Mouse (Mus musculus) MEL (cell line): Measurements from ENCODE around the gene Tmeff2. TPM values are rescaled to one million over a fixed set of nuclear protein-coding genes. Genes with fewer than 3 reads are reported as not detected.

Source experiments
- DNase-seq: peaks from one replicate; pipeline ENCODE4 v3.0.0; 2011; ENCODE audit warnings: low read depth, low spot score
- H3K27ac ChIP-seq: 2 replicates; pipeline ENCODE4 v1.5.1; 2012; ENCODE audit warnings: low read depth, mild to moderate bottlenecking, control low read depth, low read length, moderate library complexity; ENCODE audit not compliant: control insufficient read depth
- H3K27me3 ChIP-seq, 2 experiments: fragments of 150-350 bp in 1 of 2; sonication (generic) in 1 of 2; 2 replicates each; pipeline ENCODE4 v1.6.1; 2012; ENCODE audit warnings: low read length in 2 of 2, mild to moderate bottlenecking in 2 of 2, improper control_type of control experiment in 1 of 2, moderate library complexity in 1 of 2; ENCODE audit not compliant: insufficient read depth in 2 of 2, control insufficient read depth in 1 of 2
- H3K36me3 ChIP-seq, 2 experiments: 2 replicates each; pipeline ENCODE4 v1.6.1; 2012 to 2014; ENCODE audit warnings: low read length in 2 of 2, improper control_type of control experiment in 1 of 2, inconsistent platforms in 1 of 2, mild to moderate bottlenecking in 1 of 2; ENCODE audit not compliant: insufficient read depth in 2 of 2, control insufficient read depth in 1 of 2
- H3K4me1 ChIP-seq, 2 experiments: fragments of 150-350 bp in 1 of 2; sonication (generic) in 1 of 2; 2 replicates each; pipeline ENCODE4 v1.6.1; 2012; ENCODE audit warnings: low read length in 2 of 2, improper control_type of control experiment in 1 of 2, mild to moderate bottlenecking in 1 of 2; ENCODE audit not compliant: insufficient read depth in 2 of 2, control insufficient read depth in 1 of 2
- H3K4me3 ChIP-seq, 2 experiments: fragments of 150-350 bp in 1 of 2; sonication (generic) in 1 of 2; 2 replicates each; pipeline ENCODE4 v1.5.1; 2012; ENCODE audit warnings: low read depth in 2 of 2, low read length in 2 of 2, mild to moderate bottlenecking in 2 of 2, moderate library complexity in 2 of 2, control low read depth in 1 of 2, improper control_type of control experiment in 1 of 2; ENCODE audit not compliant: control insufficient read depth in 1 of 2, insufficient read depth in 1 of 2
- H3K79me2 ChIP-seq: 2 replicates; pipeline ENCODE4 v1.6.1; 2012; ENCODE audit warnings: mild to moderate bottlenecking, low read length, moderate library complexity; ENCODE audit not compliant: control insufficient read depth, poor library complexity, insufficient read depth
- H3K9ac ChIP-seq: 2 replicates; pipeline ENCODE4 v1.6.1; 2012; ENCODE audit warnings: low read depth, mild to moderate bottlenecking, control low read depth, low read length, moderate library complexity; ENCODE audit not compliant: control insufficient read depth, poor library complexity, severe bottlenecking
- H3K9me3 ChIP-seq: fragments of 150-350 bp; sonication (generic); replicated peaks from 2 replicates; pipeline ENCODE4 v1.6.1; 2012; ENCODE audit warnings: mild to moderate bottlenecking, low read length, improper control_type of control experiment, moderate library complexity; ENCODE audit not compliant: insufficient read depth
- E2F4 ChIP-seq: IDR thresholded peaks from 2 replicates; pipeline ENCODE4 v1.6.1; 2011; ENCODE audit warnings: low read depth, low read length, improper control_type of control experiment, borderline replicate concordance
- ELF1 ChIP-seq: IDR thresholded peaks from 2 replicates; pipeline ENCODE4 v1.6.1; 2014; ENCODE audit warnings: low read depth, mild to moderate bottlenecking, inconsistent platforms, low read length, improper control_type of control experiment, moderate library complexity
- GABPA ChIP-seq: IDR thresholded peaks from 2 replicates; pipeline ENCODE4 v1.6.1; 2012; ENCODE audit warnings: low read depth, mild to moderate bottlenecking, inconsistent platforms, low read length, improper control_type of control experiment, moderate library complexity
- KAT2A ChIP-seq: conservative IDR thresholded peaks from 2 replicates; pipeline ENCODE4 v1.6.1; 2012; ENCODE audit warnings: low read depth, low read length, improper control_type of control experiment, inconsistent platforms
- MAFK ChIP-seq: IDR thresholded peaks from 2 replicates; pipeline ENCODE4 v1.6.1; 2011; ENCODE audit warnings: low read depth, mild to moderate bottlenecking, low read length, improper control_type of control experiment, borderline replicate concordance
- MXI1 ChIP-seq: IDR thresholded peaks from 2 replicates; pipeline ENCODE4 v1.6.1; 2011; ENCODE audit warnings: mild to moderate bottlenecking, low read depth, low read length, improper control_type of control experiment
- NELFE ChIP-seq: IDR thresholded peaks from 2 replicates; pipeline ENCODE4 v1.6.1; 2011; ENCODE audit warnings: low read depth, low read length, improper control_type of control experiment
- RCOR1 ChIP-seq: IDR thresholded peaks from 2 replicates; pipeline ENCODE4 v1.6.1; 2012; ENCODE audit warnings: low read depth, mild to moderate bottlenecking, inconsistent platforms, low read length, improper control_type of control experiment
- SIN3A ChIP-seq: IDR thresholded peaks from 2 replicates; pipeline ENCODE4 v1.6.1; 2012; ENCODE audit warnings: low read length, improper control_type of control experiment, inconsistent platforms
- SMC3 ChIP-seq: IDR thresholded peaks from 2 replicates; pipeline ENCODE4 v1.6.1; 2011; ENCODE audit warnings: low read depth, low read length, improper control_type of control experiment
- TAL1 ChIP-seq: IDR thresholded peaks from 2 replicates; pipeline ENCODE4 v1.6.1; 2012; ENCODE audit warnings: mild to moderate bottlenecking, inconsistent platforms, low read length, moderate library complexity, mixed read lengths
- USF1 ChIP-seq: IDR thresholded peaks from 2 replicates; pipeline ENCODE4 v1.6.1; 2014; ENCODE audit warnings: low read depth, mild to moderate bottlenecking, inconsistent platforms, low read length, improper control_type of control experiment, moderate library complexity
- USF2 ChIP-seq, 2 experiments: IDR thresholded peaks; 2 replicates each; pipeline ENCODE4 v1.6.1; 2011 to 2012; ENCODE audit warnings: improper control_type of control experiment in 2 of 2, low read length in 2 of 2, borderline replicate concordance in 1 of 2, inconsistent platforms in 1 of 2, low read depth in 1 of 2, mild to moderate bottlenecking in 1 of 2; ENCODE audit not compliant: insufficient read depth in 1 of 2
- ZKSCAN1 ChIP-seq: IDR thresholded peaks from 2 replicates; pipeline ENCODE4 v1.6.1; 2012; ENCODE audit warnings: low read depth, mild to moderate bottlenecking, inconsistent platforms, low read length, improper control_type of control experiment, moderate library complexity
- ZMIZ1 ChIP-seq: IDR thresholded peaks from 2 replicates; pipeline ENCODE4 v1.6.1; 2012; ENCODE audit warnings: low read depth, mild to moderate bottlenecking, inconsistent platforms, low read length, improper control_type of control experiment, moderate library complexity
- ZNF384 ChIP-seq: IDR thresholded peaks from 2 replicates; pipeline ENCODE4 v1.6.1; 2012; ENCODE audit warnings: low read depth, mild to moderate bottlenecking, inconsistent platforms, low read length, improper control_type of control experiment
- polyA plus RNA-seq, 2 experiments: library from polyadenylated mRNA; stranded (reverse) in 1 of 2; unstranded in 1 of 2; fragments of >175 nt in 1 of 2; fragments of >200 nt in 1 of 2; gene quantifications; 2 replicates each; pipeline versions ENCODE4 v1.2.1 to v1.2.4; 2012; ENCODE audit warnings: low replicate concordance in 2 of 2, low read depth in 1 of 2; ENCODE audit not compliant: insufficient read length in 2 of 2, insufficient read depth in 1 of 2, missing spikeins in 1 of 2
- total RNA-seq: library from RNA; depleted of rRNA; stranded (reverse); fragments of 300-350 nt; gene quantifications from 2 replicates; pipeline ENCODE4 v1.2.3, GENCODE M21; 2012

Gene Tmeff2
- total and polyA plus RNA-seq, 3 experiments = not detected

- no peak for DNase-seq
- Histone ChIP-seq H3K9me3 (no peaks in the 10 kb centered on the region), H3K27ac (no peak overlapping the region), H3K4me3 (no peak overlapping the region), H3K79me2 (no peaks in the 10 kb centered on the region), H3K4me1 (no peaks in the 10 kb centered on the region), H3K9ac (no peak overlapping the region), H3K36me3 (no peaks in the 10 kb centered on the region), H3K27me3 (no peaks in the 10 kb centered on the region)
- no peak for TF ChIP-seq ZNF384
- TF ChIP-seq USF2 (IDR thresholded peaks at IDR 0.05; ENCODE audit: borderline replicate concordance in 1 of 2, insufficient read depth in 1 of 2, low read depth in 1 of 2, low read length in 2 of 2) = no peak
- TF ChIP-seq SIN3A = no peak
- no peak for TF ChIP-seq KAT2A
- TF ChIP-seq NELFE = no peak
- no peak for TF ChIP-seq USF1
Measured at GRCm38 (mm10) chr1:51139605-51140004, 239.2 kb downstream of the Tmeff2 start.

- TF ChIP-seq ELF1 = no peak
- TF ChIP-seq TAL1 = no peak
- no peak for TF ChIP-seq SMC3
- no peak for TF ChIP-seq E2F4
- no peak for TF ChIP-seq RCOR1
- no peak for TF ChIP-seq MAFK
- TF ChIP-seq MXI1 = no peak
- no peak for TF ChIP-seq GABPA
- no peak for TF ChIP-seq ZKSCAN1
- TF ChIP-seq USF2 (IDR thresholded peaks at IDR 0.05; ENCODE audit: borderline replicate concordance in 1 of 2, insufficient read depth in 1 of 2, low read depth in 1 of 2, low read length in 2 of 2) = no peak
- TF ChIP-seq SIN3A = no peak
- TF ChIP-seq NELFE = no peak
- no peak for TF ChIP-seq ZMIZ1
- TF ChIP-seq, all 39 proteins: peak for 0
- Histone ChIP-seq H3K9me3 (no peaks in the 10 kb centered on the region), H3K79me2 (no peaks in the 10 kb centered on the region), H3K4me1 (no peaks in the 10 kb centered on the region), H3K4me3 (no peak overlapping the region), H3K27ac (no peak overlapping the region), H3K36me3 (no peaks in the 10 kb centered on the region), H3K27me3 (no peaks in the 10 kb centered on the region), H3K9ac (no peak overlapping the region)
- no peak for DNase-seq
Measured at GRCm38 (mm10) chr1:51141381-51141780, 240.9 kb downstream of the Tmeff2 start.
